Mouse (Mus musculus) liver, postnatal 0 days (tissue): ENCODE data around the gene Hcn3.

Experiments
- CTCF ChIP-seq: sonication (generic); IDR thresholded peaks from 2 replicates; pipeline ENCODE4 v1.5.1; 2016; ENCODE audit warnings: antibody characterized with exemption, low read depth
- EP300 ChIP-seq: IDR thresholded peaks from 2 replicates; pipeline ENCODE4 v1.6.1; 2016; ENCODE audit warnings: antibody characterized with exemption, low read depth, mild to moderate bottlenecking

GRCm38 (mm10) chr3:89193853-89194252 is 33.9 kb upstream of the Hcn3 start:
- TF ChIP-seq CTCF (peak; percentile 56), EP300 (no peak)
